Mouse (Mus musculus) mesoderm, embryonic 11.5 days (tissue): ENCODE measurements at regions not wholly inside any gene's neighbourhood (a gene's known extent, or its start where the extent isn't known, plus 50 kb on each side); places are given as distances from the start of the nearest gene placed in this dataset.

Source experiments
- DNase-seq: peaks from one replicate; pipeline ENCODE4 v3.0.0-alpha.2; 2012; ENCODE audit warnings: low read depth, low spot score

DNA sequence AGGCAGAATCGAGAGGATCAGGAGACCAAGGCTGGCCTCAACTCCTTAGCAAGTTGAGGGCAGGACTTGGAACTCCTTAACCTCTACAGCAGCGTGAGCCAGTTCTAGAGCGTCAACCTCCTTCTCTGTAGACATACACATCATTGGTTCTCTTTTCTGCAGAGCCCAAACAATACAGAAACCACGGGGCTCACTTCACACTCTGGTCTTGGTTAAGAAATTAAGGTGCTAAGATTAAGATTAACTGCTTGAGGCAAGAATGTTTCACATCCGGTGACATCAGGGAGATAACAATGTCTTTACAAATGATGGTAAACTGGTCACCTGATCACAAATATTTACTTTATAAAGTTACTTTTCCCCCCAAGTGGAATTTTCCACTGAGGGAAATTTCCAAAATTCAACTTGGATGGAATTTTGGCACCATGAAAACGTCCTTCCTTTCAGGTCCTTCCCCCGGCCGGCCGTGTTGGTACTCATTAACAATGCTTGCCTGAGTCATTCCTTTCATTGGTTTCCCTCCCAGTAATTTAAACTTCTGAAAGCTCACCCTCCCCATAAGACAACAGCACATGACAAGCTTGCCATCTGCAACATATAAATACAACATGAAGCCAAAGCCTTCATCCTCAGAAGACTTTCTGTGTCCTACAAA is 77.3 kb upstream of the Kdm7a start:
- no peak for DNase-seq

DNA sequence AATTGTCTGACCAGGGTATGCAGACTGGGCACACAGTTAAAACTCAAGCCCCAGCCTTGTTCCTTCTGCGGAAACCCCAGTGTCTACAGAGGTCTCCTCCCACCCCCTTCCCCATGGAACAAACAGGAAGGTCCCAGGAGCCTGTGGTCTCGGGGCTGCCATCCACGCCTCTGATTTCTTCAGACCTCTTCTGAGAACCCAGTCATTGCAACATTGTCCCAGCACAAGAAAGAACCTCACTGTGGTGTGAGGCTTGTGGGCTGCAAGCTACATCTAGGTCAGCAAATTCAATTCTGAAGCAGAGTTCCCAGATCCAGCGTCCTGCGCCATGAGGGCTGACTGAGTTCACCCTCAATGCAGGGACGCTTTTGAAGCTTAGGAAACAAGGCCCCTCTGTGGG is 71.7 kb upstream of the Kdm7a start:
- no peak for DNase-seq

DNA sequence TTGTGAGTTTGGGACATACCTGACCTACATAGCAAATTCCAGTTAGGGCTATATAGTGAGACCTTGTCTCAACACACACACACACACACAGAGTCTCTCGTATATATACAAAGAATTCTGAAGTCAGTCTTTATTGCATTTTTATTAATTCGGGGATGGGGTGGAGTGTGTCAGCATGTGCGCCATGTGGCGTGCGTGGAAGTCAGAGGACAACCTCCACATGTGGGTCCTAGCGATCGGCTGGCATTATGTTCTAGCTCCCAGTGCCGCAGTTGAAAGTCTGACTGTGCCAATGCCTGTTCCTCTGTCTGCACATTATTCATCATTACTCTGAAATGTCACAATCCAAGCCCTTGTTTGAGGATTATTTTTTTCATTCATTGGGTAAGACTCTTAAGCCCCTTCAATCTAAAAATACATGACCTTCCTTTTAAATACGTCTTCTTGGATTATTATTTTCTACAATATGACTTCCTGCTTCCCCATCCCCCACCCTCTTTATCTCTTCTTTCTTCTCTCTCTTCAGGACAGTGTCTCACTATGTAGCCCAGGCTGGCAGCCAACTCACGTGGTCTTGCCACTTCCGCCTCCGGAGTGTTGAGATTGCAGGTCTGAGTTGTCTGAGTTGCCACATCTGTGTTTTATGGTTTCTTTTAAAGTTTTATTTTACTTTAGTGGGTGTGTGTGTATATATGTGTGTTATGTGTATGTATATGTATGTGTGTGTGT is 68.3 kb upstream of the Kdm7a start:
- DNase-seq: no peak

DNA sequence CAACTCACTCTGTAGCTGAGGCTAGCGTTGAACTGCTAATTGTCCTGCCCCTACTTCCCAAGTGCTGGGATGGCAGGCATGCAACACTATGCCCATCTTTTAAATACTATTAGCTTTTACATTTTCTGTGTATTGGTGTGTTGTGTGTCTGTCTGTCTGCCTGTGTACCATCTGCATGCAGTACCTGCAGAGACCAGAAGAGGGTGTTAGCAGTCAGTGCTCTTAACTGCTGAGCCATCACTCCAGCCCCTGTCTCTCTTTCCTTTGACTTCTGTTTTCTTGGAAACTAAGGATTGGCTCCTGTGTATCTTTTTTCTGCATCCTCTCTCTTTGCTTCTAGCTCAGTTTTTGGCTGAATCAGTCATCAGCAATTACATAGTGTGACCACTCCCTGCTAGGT is 66.8 kb upstream of the Kdm7a start:
- no peak for DNase-seq

DNA sequence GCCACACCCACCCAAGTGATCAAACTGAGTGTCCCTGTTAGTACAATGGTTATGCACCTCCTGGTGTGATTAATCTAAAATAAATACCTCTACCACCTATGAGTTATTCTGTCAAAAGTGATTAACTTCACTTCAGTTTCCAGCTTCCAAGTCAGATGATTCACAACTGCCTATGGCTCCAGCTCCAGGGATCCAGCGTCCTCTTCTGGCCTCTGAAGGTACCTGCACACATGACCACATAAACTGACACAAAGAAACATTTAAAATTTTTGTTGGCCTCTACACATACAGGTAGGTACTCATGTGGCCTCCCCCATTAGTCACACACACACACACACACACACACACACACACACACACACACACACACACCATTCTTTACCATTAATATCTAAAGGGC is 63.9 kb upstream of the Kdm7a start:
- no peak for DNase-seq

DNA sequence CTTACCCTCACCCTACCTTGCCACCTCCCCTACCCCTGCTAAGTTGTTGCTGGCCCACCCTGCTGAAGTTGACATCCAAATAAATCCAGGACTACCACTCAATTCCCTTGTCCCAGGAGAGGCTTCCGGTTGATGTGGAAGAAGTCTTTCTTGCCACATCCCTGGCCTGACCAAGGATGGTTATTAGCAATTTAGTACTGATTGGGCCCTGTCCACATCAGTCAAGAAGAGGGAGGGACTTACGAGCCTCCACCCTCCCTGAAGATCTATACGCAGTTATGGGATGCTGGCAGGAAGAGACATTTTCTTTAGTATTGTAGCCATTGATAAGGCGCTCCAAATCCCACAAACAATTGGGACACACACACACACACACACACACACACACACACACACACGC is 63.1 kb upstream of the Kdm7a start:
- no peak for DNase-seq

DNA sequence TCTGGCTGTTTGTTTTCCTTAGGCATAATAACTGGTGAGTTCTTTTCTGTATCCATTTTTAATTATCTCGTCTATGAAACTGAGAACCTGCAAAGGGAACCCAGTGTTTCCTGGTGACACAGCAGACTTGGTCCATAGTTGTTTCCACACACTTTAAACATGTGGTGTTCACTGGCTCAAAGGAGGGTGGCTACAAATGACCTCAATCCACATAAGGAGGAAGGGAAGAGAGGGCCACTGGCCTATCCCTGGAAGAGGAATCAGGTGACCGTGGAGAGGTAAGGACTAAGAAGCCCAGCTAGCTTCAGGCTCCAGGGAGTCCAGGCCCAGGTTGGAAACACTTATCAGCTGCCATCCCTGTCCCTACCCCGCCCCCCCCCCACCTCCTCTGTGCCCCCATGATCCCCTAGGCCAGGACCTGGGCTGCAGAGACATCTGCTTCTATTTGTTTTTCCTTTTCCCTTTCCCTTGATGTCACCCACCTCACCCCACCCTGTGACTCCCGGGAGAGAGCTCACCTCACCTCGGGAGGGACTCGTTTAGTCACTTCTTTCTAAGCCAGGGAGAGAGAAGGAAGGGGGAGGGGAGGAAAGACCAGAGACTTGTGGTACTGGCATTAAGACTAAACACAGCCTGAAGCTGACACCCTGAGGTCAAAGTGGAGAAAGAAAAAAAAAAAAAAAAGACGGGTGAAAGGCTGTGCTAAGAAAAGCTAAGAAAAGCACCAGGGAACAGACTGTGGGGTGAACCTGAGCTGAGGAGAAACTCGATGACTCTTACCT is 62.2 kb upstream of the Kdm7a start:
- DNase-seq: no peak

DNA sequence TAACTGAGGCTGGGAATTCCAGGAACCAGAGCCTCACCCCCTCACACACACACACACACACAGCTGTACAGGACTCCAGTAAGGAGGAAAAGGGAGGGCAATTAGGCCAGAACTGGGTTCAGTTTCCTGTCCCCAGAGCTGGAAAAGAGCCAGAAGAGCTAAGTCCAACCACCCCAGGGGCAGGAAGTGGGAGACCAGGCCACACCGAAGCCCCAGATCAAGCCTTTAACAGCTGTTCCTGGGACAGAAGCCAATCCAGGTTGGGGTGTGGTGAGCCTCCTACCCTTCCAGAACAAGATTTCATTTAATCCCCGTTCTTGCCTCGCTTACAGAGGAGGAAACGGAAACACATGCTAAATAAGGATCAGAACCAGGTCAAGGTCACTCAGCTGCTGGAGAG is 58.1 kb upstream of the Kdm7a start:
- no peak for DNase-seq

DNA sequence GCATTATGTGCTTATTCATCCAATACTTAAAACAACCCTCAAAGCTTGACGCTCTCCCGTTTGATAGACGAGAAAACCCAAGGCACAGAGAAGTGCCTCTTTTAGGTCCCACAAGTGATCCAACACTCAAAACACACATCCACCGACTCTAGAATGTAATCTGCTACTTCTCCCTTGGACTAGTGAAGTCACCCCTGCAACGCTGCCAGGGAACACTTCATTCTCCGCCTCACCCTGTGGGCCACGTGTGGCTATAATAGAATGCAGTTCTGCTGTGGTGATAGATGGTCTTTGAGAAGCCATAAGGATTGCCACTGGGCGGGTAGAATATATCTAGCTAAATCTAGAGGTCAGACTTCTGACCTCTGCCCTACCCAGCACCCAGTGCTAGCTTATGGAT is 57.0 kb upstream of the Kdm7a start:
- DNase-seq: no peak

DNA sequence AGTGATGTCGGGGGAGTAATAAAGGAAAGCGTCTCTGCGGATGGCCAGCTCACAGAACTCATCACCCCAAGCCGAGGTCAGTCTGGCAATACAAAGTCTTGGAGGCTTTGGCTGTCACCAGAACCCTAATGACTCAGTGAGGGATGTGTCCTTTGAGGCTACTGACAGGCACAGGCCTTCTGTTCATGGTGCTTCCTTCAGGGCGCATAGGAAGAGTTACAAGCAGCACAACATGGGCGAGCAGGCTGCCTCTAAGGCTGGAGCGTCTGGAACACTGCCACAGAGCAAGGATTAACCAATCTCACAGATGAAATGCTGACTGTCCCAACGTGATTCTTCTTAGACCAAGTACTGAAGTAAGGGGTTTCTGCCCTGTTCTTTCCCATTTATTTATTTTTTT is 55.4 kb upstream of the Kdm7a start:
- DNase-seq: no peak

DNA sequence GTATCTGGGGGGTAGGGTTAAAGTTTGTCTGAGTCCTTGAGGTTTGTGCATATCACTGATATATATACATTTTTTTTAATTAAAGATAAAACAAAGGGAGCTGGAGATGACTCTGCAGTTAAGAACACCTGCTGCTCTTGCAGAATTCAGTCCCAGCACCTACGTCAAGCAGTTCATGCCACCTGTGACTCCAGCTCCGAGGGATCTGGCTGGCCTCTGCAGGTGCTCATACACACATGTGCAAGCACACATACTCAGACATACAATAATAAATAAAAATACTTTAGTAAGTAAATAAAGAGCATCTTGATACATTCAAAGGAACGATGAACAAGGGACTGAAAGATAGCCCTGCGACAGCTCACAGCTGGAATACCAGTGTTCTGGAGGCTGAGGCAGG is 53.9 kb upstream of the Kdm7a start:
- no peak for DNase-seq

DNA sequence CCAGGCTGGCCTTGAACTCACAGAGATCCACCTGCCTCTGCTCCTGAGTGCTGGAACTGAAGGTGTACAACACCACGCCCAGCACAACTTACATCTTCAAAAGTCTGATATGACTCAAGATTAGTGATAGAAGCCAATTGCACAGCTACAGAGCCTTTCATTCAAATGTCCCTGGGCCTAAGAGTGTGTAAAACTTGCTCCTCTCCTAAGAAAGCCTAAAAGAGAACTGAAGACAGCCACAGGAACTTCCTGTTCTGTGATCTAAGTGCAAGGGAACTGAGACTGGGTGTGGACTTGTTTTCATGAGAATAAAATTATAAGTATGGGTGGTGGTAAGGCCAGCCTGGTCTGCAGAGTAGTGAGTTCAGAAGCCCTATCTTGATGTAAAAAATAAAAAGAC is 52.5 kb upstream of the Kdm7a start:
- DNase-seq: no peak

DNA sequence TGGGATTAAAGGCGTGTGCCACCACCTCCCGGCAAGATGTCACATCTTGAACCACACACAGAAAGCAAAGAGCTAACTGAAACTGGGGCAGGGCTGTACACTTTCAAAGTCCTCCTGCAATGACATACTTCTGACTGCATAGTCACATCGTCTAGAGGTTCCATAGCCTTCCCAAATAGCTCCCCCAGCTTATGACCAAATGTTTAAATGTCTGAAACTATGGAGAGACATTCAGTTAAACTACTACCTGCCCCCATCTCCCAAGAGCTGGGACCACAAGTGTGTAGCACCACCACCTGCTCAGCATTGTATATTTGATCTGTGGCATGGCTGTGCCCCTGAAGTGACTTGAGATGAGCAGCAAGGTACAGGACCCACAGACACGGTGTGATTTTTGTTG is 52.1 kb upstream of the Kdm7a start:
- no peak for DNase-seq

DNA sequence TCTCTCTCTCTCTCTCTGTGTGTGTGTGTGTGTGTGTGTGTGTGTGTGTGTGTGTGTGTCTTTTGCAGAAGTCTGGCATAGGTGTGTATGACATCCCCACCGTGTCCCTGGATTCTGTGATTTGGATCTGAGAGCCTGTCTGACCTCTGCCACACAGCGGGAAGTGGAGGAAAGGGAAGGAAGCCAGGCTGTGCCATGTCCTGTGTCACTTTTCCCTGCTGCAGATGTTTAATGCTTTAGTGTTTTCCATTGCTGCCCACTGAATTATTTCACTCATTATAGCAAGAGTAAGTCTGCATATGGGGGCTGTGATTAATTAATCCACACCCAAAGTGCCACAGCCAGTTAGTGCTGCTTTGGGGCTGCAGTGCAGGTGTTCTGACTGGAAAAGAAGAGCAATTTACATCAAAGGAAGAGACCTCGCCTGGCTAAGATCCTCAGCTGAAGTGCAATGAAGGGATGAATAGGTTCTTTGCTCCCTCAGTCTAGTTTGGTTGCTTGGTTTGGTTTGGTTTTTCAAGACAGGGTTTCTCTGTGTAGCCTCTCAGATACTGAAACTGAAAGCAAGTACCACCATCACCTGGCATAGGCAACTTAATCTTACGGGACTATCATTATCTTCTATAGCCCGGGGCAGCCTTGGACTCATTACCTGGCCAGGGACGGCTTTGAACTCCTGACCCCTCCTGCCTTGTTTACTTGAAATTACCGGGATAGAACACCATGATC is 51.2 kb upstream of the Kdm7a start:
- no peak for DNase-seq

DNA sequence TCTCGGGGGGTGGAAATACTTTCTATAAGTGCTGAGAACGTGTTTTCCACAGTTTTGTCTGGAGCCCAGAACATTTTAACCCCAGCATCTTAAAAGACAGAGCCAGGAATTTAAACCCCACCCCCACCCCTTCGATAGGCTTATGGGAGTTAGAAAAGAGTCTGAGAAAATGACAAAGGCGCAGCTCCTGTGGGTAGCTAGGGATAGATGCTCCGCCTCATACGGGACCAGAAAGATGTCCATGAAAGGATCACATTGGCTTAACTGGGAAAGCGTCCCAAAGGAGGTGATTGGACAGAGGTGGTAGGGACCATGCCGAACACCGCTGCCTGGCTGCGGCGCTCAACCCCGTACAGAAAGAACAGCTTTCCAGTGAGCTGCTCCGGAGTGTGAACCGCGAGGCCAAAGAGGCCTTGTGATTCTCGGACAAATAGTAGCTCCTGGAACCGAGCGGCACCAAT is 50.6 kb upstream of the Kdm7a start:
- DNase-seq: peak; percentile 59

DNA sequence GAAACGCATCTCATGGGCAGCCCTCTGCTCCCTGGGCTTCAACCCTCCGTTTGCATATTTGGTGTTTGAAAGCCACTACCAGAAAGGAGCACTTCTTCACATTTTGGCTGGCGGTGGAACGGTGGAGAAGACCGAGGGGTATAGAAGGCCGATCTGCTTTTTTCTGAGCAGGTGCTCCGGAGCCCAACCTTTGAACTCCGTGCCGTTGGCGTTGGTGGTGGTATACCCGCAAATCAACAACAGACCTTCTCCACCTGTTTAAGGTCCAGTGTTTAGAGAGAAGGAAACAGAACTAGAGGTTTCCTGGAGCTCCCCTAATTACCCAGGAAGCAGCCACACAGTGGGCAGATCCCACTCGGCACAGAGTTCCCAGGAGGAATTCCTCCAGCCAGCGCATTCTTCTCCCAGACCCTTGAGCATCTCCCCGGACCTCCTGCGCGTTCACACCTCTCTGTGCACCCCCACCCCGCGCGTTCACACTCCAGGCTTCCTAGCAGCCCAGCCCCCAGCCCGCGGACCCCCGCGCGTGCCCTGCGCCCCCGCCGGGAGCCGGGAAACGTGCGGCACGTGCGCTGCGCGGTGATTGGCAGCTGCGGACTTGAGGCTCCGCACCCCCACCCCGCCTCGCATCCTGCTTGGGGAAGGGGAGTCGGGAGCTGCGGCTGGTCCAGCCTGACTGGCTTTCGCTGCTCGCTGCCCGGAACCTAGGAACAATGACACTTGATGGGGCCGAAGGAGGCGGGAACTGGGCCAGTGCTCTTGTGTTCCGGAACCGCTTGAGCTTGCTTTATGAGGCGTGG is 49.9 kb upstream of the Kdm7a start:
- DNase-seq: peak; percentile 84
